Mouse (Mus musculus) telencephalon, adult 2 months (tissue): ENCODE data around the gene Arhgap21.

Source experiments
- DNase-seq: peaks from one replicate; pipeline ENCODE4 v3.0.0-alpha.2; 2011; ENCODE audit warnings: low read depth, low spot score

Gene Arhgap21

DNA sequence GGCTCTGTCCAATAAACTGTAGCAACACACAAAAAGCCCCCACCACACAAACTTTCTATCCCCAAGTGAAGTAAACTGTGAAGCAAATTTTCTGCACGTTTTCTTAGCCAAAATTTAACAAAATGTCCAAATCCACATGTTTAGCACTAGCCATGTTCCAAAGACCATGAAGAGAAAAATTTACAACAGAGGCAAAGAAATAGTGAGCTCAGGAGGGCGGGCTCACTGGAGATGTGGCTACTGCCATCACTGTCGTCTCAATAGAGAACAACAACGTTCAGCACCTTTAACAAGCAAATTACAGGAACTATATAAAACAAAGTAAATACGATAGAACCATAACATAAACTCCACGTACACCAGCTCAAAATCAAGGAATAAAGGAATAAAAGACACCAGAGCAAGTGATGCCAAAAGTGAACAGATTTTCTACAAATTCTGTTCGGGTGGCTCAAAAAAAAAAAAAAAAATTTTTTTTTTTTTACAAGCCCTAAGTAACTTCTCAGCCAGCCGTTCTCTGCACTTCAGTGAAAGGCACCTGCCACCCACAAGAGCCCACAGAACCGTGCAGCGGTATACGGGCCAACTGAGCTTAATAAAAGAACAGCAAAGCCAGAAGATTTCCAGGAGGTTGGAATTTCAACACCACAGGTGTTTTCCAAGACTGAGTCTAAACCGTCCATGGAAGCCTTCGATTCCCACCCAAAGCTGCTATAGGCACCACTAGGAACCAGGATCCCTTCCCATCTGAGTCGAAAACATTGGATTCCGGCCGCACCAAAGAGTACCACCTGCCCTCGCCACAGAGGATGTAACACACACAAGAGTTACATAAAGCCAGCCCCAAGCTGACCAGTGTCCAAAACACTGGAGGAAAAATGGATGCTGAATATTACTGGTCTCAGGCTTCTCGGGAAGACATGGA, 2.2 kb downstream of the Arhgap21 start:
- no peak for DNase-seq

DNA sequence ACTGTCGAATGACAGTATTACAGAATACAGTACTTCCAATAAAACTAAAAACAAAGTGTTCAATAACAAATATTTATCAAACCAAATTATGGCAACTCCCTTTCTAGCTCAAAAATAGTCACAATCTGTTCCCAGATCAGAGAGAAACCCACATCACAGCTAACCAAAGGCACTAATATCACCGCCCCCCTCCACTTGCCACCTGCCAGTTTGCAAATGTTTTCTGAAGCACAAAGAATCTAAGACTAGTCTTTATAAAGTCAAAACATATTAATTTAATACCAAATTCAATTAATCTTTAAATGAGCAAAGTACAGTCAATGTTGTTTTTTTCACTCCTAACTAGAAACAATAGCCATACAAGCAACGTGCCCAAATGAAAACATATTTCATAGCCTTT, 3.3 kb downstream of the Arhgap21 start:
- DNase-seq = no peak

DNA sequence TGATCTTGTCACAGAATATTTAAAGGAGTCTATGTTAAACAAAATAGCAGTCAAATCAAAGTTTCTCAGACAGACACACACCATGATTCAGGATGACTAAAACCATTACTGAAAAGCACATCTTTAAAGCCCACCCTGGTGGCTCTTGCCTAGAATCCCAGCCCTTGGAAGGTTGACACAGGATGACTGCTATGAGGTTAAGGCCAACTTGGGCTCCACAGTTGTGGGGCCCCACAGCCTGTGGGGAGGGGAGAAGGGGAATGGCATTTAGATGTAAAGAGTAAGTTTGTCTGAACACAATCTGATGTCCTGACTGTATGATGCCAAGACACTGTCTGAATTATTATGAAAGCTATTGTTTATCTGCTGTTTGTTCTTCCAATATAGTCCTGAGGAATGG, 4.2 kb downstream of the Arhgap21 start:
- DNase-seq = no peak

DNA sequence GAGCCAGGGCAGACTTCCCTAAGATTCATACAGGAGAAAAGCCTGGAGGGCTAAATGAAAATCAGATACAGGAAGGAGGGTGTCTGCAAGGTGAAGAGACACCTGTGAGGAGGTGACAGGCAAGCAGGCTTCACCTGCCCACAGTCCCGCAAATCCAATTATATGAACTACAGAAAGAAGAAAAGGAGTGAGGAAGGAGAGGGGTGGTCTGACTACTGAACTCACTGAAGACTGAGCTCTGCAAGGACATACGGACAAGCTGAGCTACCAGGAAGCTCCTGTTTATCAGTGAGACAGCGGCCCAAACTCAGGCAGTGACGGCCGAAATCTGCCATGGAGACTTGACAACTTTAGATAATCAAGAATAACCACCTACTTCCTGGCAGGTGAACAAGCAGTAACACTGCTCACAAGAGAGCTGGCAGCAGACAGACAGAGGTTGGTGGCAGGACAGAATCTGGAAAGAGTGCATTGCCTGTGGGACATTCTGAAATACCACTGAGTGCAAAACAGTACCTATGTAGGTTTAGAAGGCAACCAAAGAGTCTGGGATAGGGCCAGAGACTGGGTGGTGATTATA, 5.4 kb downstream of the Arhgap21 start:
- DNase-seq = no peak

DNA sequence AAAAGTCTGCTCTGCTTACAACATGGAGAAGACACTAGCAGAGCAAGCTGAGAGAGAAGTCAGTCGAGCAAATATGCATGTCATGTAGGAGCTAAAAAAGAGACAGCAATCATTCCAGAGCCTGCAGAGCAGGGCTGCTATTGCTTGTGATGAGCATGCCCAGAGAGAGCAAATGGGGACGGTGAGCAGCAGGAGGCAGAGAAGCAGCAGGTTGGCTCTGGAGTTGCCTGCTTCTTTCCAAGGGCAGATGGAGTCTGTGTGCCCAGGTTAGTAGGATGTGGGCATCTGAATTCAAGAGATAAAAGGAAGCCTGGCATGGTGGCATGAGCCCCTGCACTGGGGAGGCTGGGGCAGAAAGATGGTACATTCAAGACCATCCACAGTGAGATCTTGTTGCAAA, 6.4 kb downstream of the Arhgap21 start:
- no peak for DNase-seq

GRCm38 (mm10) chr2:20961825-20962224, 6.9 kb downstream of the Arhgap21 start:
- DNase-seq = no peak

- DNase-seq = no peak
These were observed 7.4 kb downstream of the Arhgap21 start for GRCm38 (mm10) chr2:20961295-20961694.

DNA sequence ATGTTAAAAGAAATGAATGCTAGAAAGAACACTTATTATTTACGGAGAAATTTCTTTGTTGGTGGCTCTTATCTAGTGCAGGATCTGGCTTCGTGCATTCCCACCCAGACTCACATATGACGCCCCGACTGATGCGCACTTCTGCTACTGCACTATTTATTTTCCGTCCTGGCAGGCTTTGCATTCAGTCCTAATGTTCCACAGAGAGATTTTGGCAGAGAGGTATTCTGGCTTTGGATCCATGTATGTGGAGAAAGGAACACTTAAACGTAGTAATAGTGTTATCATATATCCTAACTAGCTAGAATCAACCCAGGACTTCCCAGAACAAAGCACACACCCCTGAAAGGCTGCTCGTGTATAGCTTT, 8.0 kb downstream of the Arhgap21 start:
- no peak for DNase-seq

GRCm38 (mm10) chr2:20959906-20960667, 8.6 kb downstream of the Arhgap21 start:
- DNase-seq = no peak

DNA sequence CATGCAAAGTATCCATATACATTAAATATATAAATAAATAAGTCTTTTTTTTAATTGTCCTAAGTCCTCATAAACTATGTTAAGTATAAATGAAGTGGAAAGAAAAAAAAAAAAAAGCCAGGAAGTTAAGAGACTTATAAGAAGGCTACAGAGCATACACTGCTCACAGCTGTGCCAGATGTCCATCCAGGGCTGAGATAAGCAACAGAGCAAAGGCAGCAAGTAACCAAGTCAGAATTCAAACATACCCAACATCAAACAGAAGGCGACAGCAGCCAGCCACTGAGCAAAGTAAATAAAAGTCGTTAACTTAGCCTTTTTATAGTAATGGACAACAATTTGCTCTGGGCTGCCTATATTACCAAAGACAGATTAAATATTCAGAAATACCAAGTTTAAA, 9.6 kb downstream of the Arhgap21 start:
- DNase-seq = no peak

DNA sequence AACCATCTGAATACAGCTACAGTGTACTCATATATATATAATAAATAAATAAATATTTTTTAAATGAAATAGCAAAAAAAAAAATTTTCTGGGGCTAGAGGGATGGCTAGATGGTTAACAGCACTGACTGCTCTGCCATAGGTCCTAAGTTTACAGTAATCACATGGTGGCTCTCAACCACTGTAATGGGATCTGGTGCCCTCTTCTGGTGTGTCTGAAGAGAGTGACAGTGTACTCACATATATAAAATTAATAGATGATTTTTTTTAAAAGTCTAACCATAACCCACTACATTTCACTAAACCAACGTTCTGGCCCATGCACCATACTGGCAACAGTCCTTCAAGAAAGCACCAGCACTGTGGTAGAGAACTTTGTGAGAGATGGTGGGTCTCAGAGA, 10.7 kb downstream of the Arhgap21 start:
- no peak for DNase-seq

DNA sequence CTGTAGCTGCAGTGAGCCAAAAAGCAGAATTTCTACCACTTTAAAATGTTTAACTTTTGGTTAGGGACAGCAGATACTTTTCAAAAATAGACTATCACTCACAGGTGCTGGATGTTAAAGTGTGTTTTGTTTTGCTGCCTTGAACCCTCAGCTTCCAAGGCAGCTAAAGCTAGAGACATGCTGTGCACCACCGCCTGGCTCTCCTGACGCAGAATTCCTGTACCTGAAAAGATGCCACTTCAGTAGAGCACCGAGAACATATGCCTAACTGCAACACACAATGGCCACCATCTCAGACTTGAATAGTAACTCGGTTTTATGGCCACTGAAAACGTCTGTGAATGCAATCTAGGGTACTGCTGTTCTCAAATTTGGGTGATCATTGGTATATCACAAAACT, 12.0 kb downstream of the Arhgap21 start:
- no peak for DNase-seq

DNA sequence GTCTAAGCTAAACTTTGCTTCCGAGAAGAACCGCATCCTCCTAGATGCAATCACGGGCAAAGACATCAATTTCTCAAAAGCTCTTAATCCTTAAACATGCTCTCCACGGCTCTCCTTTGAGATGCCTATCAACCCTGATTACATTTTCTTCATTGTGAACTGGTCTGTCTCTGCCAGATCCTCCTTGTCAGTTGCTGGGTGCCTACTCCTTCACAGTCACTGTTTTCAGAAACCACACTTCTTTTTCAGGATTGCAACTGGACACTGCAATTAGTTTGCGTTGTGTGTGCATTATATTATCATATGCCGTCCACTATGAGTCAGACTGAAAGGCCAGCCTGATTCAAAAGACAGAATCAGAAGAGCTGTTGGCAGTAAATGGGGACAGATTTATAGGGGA, 12.7 kb downstream of the Arhgap21 start:
- DNase-seq = no peak

DNA sequence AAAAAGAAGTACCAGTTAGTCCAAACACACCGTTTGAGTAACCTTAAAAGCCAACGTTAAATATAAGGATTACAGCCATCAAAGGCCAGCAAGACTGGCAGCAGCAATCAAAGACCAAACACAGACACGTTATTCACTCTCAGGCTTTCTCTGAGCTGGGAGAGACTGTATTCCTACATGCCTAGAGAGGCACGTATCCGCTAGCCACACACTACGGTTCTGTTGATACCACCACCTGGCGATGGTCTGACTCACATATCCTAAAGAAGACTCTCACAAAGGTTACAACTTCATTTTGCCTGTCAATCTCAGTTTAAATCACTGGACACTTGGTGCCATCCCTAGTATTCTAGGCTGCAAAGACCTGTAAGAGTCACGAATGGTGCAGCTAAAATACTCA, 13.3 kb downstream of the Arhgap21 start:
- no peak for DNase-seq

GRCm38 (mm10) chr2:20952716-20953115, 16.0 kb downstream of the Arhgap21 start:
- no peak for DNase-seq

- no peak for DNase-seq
These were observed 19.5 kb downstream of the Arhgap21 start for GRCm38 (mm10) chr2:20949168-20949567.

DNA sequence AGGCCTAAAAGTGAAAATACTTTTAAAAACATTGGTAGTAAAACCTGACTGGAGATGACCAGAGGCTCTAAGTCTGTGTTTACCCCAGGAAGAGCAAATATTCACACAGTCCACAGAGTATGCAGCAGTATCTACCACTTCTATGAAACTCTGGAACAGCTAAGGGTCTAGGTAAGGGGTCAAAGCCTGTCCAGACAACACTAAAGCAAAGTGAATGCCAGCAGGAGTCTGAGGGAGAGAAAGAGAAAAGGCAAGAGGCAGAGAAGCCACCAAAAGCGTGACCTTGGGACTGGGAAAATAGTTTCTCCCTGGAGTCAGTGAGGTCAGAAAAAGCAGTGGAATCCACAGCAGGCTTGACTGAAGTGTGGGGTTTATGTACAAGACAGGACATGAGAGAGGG, 21.6 kb downstream of the Arhgap21 start:
- DNase-seq = no peak

GRCm38 (mm10) chr2:20945596-20945995, 23.1 kb downstream of the Arhgap21 start:
- DNase-seq = no peak

- no peak for DNase-seq
These were observed 24.8 kb downstream of the Arhgap21 start for GRCm38 (mm10) chr2:20943730-20944454.

DNA sequence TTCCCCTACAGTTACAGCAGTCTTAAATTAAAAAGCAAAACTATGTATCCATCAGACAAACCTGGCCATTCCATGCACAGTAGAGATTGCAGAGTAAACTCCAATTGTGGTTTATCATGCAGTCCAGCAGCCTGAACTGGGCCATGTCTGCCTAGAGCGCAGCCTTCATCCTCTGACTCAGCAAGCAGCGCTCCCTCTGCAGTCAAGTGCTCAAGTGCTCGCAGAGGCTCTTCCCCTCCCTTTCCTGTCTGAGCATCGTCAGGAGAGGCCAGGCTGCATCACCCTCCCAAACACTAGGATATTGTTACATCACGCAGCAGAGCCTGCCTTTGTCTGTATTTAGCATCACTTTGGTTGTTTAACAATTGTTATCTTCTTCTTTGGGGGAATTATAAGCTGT, 25.5 kb downstream of the Arhgap21 start:
- DNase-seq = peak; percentile 76

GRCm38 (mm10) chr2:20942434-20943198, 26.1 kb downstream of the Arhgap21 start:
- DNase-seq = no peak
